ENCODE assay signal across 8 mouse cellular contexts in genomic region chr2:106692405-106692782, GRCm38 (mm10). TPM values are rescaled to one million over a fixed set of nuclear protein-coding genes. Genes with fewer than 3 reads are reported as not detected.
A peak's percentile ranks its signal among the peaks of the same experiment; 100 is the strongest.
DNase-seq lines count a peak whose midpoint lies in the region; ATAC-seq and TF ChIP-seq lines count a peak whose summit lies in the region.

No protein-coding gene starts in this region.

- no peaks in the 10 kb centered on the region for H3K27me3 ChIP-seq in kidney, postnatal 0 days (ENCODE audit: insufficient read depth, low read length)
- peaks cover 8% of the 10 kb centered on the region for H3K27me3 ChIP-seq in hindbrain, embryonic 11.5 days (ENCODE audit: control insufficient read depth, insufficient read depth, low read length)
- H3K27me3 ChIP-seq in midbrain, embryonic 14.5 days (ENCODE audit: control insufficient read depth, insufficient read depth, low read length): no peaks in the 10 kb centered on the region

- H3K4me3 ChIP-seq in kidney, postnatal 0 days (replicated peaks; ENCODE audit: low read depth, low read length): no peak overlapping the region; the same call in 1 of the 2 replicates
- peak overlapping the region; percentile 78; the same call in 1 of the 2 replicates for H3K4me3 ChIP-seq in hindbrain, embryonic 11.5 days (ENCODE audit: low read depth, low read length)
- peak overlapping the region; percentile 85 for H3K4me3 ChIP-seq in midbrain, embryonic 14.5 days (replicated peaks; ENCODE audit: low read depth, low read length)

- peaks cover 10% of the 10 kb centered on the region; the same call in 1 of the 2 replicates for H3K4me1 ChIP-seq in kidney, postnatal 0 days (replicated peaks; ENCODE audit: insufficient read depth, low read length)
- peaks cover 3% of the 10 kb centered on the region; the same call in 1 of the 2 replicates for H3K4me1 ChIP-seq in hindbrain, embryonic 11.5 days (replicated peaks; ENCODE audit: control insufficient read depth, insufficient read depth, low read length)
- H3K4me1 ChIP-seq in midbrain, embryonic 14.5 days (ENCODE audit: control insufficient read depth, insufficient read depth, low read length): peaks cover 26% of the 10 kb centered on the region

- 0 out of 2 replicates have a peak overlapping the region, but pooled peaks have one; percentile 87 for H3K27ac ChIP-seq in kidney, postnatal 0 days
- H3K27ac ChIP-seq in hindbrain, embryonic 11.5 days (ENCODE audit: low read depth, low read length): no peak overlapping the region
- peak overlapping the region; percentile 100 for H3K27ac ChIP-seq in midbrain, embryonic 14.5 days (replicated peaks; ENCODE audit: low read depth, low read length)

- peak overlapping the region; percentile 87 for H3K4me2 ChIP-seq in kidney, postnatal 0 days (ENCODE audit: low read length)
- peak overlapping the region; percentile 94 for H3K4me2 ChIP-seq in hindbrain, embryonic 11.5 days (replicated peaks; ENCODE audit: low read depth, low read length)
- peak overlapping the region; percentile 90 for H3K4me2 ChIP-seq in midbrain, embryonic 14.5 days (ENCODE audit: low read length)

- H3K9ac ChIP-seq in kidney, postnatal 0 days (ENCODE audit: low read depth, low read length): no peak overlapping the region
- H3K9ac ChIP-seq in hindbrain, embryonic 11.5 days (ENCODE audit: low read depth, low read length): no peak overlapping the region
- peak overlapping the region; percentile 98 for H3K9ac ChIP-seq in midbrain, embryonic 14.5 days (replicated peaks; ENCODE audit: low read length)

- no peak for DNase-seq in kidney, postnatal 0 days (ENCODE audit: low spot score)
- no peak for DNase-seq in kidney, adult 8-10 months
- DNase-seq in embryo, embryonic 10.5 days (ENCODE audit: low spot score): peak; percentile 60
- DNase-seq in hindbrain, embryonic 11.5 days (ENCODE audit: low spot score): no peak
- DNase-seq in midbrain, embryonic 14.5 days: peak; percentile 70
- DNase-seq in kidney, postnatal 10 days: no peak

- WGBS in kidney, postnatal 0 days: 7% methylated on average over 14 of the region's 14 CpGs
- under 1% methylated on average over 14 of the region's 14 CpGs for WGBS in hindbrain, embryonic 11.5 days
- under 1% methylated on average over 14 of the region's 14 CpGs for WGBS in midbrain, embryonic 14.5 days

- no peak for ATAC-seq in kidney, postnatal 0 days (replicated peaks; ENCODE audit: low FRiP score, low read depth)
- no peak for ATAC-seq in hindbrain, embryonic 11.5 days (ENCODE audit: low FRiP score)
- ATAC-seq in midbrain, embryonic 14.5 days (ENCODE audit: low FRiP score, low TSS enrichment): no peak
- ATAC-seq in inflammation-experienced regulatory T-cells, adult 6 months: no peak
- ATAC-seq in megakaryocyte, adult 5-6 weeks (ENCODE audit: poor library complexity, severe bottlenecking): no peak

- no peak for TF ChIP-seq CTCF in kidney, postnatal 0 days (IDR thresholded peaks at IDR 0.05; ENCODE audit: low read depth)

- H3K36me3 ChIP-seq in kidney, postnatal 0 days (ENCODE audit: insufficient read depth, low read length): no peaks in the 10 kb centered on the region
- no peaks in the 10 kb centered on the region for H3K36me3 ChIP-seq in hindbrain, embryonic 11.5 days (ENCODE audit: control insufficient read depth, insufficient read depth, low read length)
- no peaks in the 10 kb centered on the region for H3K36me3 ChIP-seq in midbrain, embryonic 14.5 days (ENCODE audit: control insufficient read depth, insufficient read depth, low read length)

- no peaks in the 10 kb centered on the region for H3K9me3 ChIP-seq in kidney, postnatal 0 days (replicated peaks; ENCODE audit: low read length)
- no peaks in the 10 kb centered on the region for H3K9me3 ChIP-seq in hindbrain, embryonic 11.5 days (ENCODE audit: control insufficient read depth, low read length)
- H3K9me3 ChIP-seq in midbrain, embryonic 14.5 days (ENCODE audit: control insufficient read depth, low read length): no peaks in the 10 kb centered on the region

RNA-seq across cellular contexts. Expression of gene Mpped2, which starts 0.7 kb away (rescaled TPM):
- 30.4 and 33.2 TPM in 2 replicates for polyA plus RNA-seq in kidney, postnatal 0 days (2015; fragmentation: Nextera tagmentation; extraction: Ambion mirVana)
- polyA plus RNA-seq in hindbrain, embryonic 11.5 days (2014; fragmentation: Nextera tagmentation; extraction: Ambion mirVana): 44.4 and 50.6 TPM in 2 replicates
- 124 and 163 TPM in 2 replicates for polyA plus RNA-seq in midbrain, embryonic 14.5 days (2014; fragmentation: Nextera tagmentation; extraction: Ambion mirVana)
- under 1 TPM in 1 of 3 experiments, not detected in 2; 0.47 TPM for polyA plus RNA-seq in inflammation-experienced regulatory T-cells, adult 6 months (2017; shearing (Covaris generic))
- not detected in 2 replicates for total RNA-seq in megakaryocyte, adult 5-6 weeks (2015)
- total RNA-seq in megakaryocyte, adult 5-6 weeks (2017): 0.37 TPM in 1 of 2 replicates, not detected in the other

Comparison
In these comparisons a context has a peak if more than half of its experiments do, and no peak if none do; other contexts are left out.
1. DNase-seq: peak in embryo, embryonic 10.5 days (single experiment) and midbrain, embryonic 14.5 days (single experiment); none in kidney, postnatal 0 days (single experiment), kidney, adult 8-10 months (0 of 2), hindbrain, embryonic 11.5 days (single experiment) and kidney, postnatal 10 days (single experiment).
2. RNA of gene Mpped2, which starts 0.7 kb away (polyA plus RNA-seq): 124 to 163 TPM in midbrain, embryonic 14.5 days, 44.4 to 50.6 TPM in hindbrain, embryonic 11.5 days and 30.4 to 33.2 TPM in kidney, postnatal 0 days; 0.47 TPM in inflammation-experienced regulatory T-cells, adult 6 months; every median in the first group is over 10 times any median in the second.
3. Peak in every context shown above with its lines, with median percentiles within 50 percentile points of each other: H3K4me2 ChIP-seq.